Mouse (Mus musculus): Measurements from ENCODE around the gene Apba2. TPM values are rescaled to one million over a fixed set of nuclear protein-coding genes. Genes with fewer than 3 reads are reported as not detected.

Gene Apba2
- total RNA-seq (2021), result 100 to 1,000 TPM; 261 to 283 TPM
- long read RNA-seq, experiment 1, transcript Apba2-201 (15 exons, 3,321 nt), result major isoform, 16 of 160 reads
- long read RNA-seq, experiment 1, partial matches to known transcripts, result 27 of 160 reads
- long read RNA-seq, experiment 1, other reads (novel, unspliced or antisense), result 117 of 160 reads
- long read RNA-seq, experiment 2, transcript Apba2-201 (15 exons, 3,321 nt), result major isoform, 16 of 110 reads
- long read RNA-seq, experiment 2, partial matches to known transcripts, result 13 of 110 reads
- long read RNA-seq, experiment 2, other reads (novel, unspliced or antisense), result 81 of 110 reads

GRCm38 (mm10) chr7:64501536-64502270 lies at the start of gene Apba2:
Gene Apba2 (plus strand): TSS chr7:64501706.
- TF ChIP-seq CTCF (IDR thresholded peaks at IDR 0.05), result peak; percentile 79
- H3K4me3 ChIP-seq, result peak within 1 kb of the TSS; percentile 88
- intact Hi-C loops (cut with DNase I), result loop anchor here (2.0 to 5.0 kb wide), 6 partner anchors 49 to 227 kb away; partner anchors contain the start of genes Mcee and Mphosph10
- peak within 1 kb of the TSS; percentile 99 for H3K27ac ChIP-seq
- peak; percentile 82 to 86 for DNase-seq (ENCODE audit: extremely low spot score in 1 of 2, low spot score in 2 of 2)

- no peak for DNase-seq (ENCODE audit: extremely low spot score in 1 of 2, low spot score in 2 of 2)
- TF ChIP-seq CTCF (IDR thresholded peaks at IDR 0.05), result no peak
- intact Hi-C loops (cut with DNase I), result loop anchor here (5.0 kb wide), 4 partner anchors 50 to 290 kb away; partner anchors contain the start of gene Apba2
- H3K4me3 ChIP-seq, result no peak overlapping the region
- peak overlapping the region; percentile 45; the same call in 1 of the 2 replicates for H3K27ac ChIP-seq
Measured at GRCm38 (mm10) chr7:64451861-64452382, 49.6 kb upstream of the Apba2 start.

- H3K27ac ChIP-seq, result peak overlapping the region; percentile 47; the same call in 1 of the 2 replicates
- intact Hi-C loops (cut with DNase I), result loop anchor here (5.0 kb wide), 4 partner anchors 50 to 290 kb away; partner anchors contain the start of gene Apba2
- no peak for DNase-seq (ENCODE audit: extremely low spot score in 1 of 2, low spot score in 2 of 2)
Measured at GRCm38 (mm10) chr7:64452471-64453222, 48.9 kb upstream of the Apba2 start.

GRCm38 (mm10) chr7:64456176-64456575 lies 45.3 kb upstream of the Apba2 start:
- no peak for TF ChIP-seq CTCF (IDR thresholded peaks at IDR 0.05)
- Histone ChIP-seq H3K27ac (no peak overlapping the region), H3K4me3 (no peak overlapping the region)
- intact Hi-C loops (cut with DNase I), result no loop called here
- DNase-seq (ENCODE audit: extremely low spot score in 1 of 2, low spot score in 2 of 2), result no peak

More at GRCm38 (mm10) chr7:64452471-64453222, 48.9 kb upstream of the Apba2 start:
- no peak overlapping the region for H3K4me3 ChIP-seq
- TF ChIP-seq CTCF (IDR thresholded peaks at IDR 0.05), result no peak

GRCm38 (mm10) chr7:64456676-64457075 lies 44.8 kb upstream of the Apba2 start:
- Histone ChIP-seq H3K27ac (no peak overlapping the region), H3K4me3 (no peak overlapping the region)
- TF ChIP-seq CTCF (IDR thresholded peaks at IDR 0.05), result no peak
- no peak for DNase-seq (ENCODE audit: extremely low spot score in 1 of 2, low spot score in 2 of 2)
- intact Hi-C loops (cut with DNase I), result no loop called here

- no peak overlapping the region for H3K27ac ChIP-seq
- no peak for DNase-seq (ENCODE audit: extremely low spot score in 1 of 2, low spot score in 2 of 2)
- no peak overlapping the region for H3K4me3 ChIP-seq
- intact Hi-C loops (cut with DNase I), result no loop called here
- no peak for TF ChIP-seq CTCF (IDR thresholded peaks at IDR 0.05)
Measured at GRCm38 (mm10) chr7:64457811-64458210, 43.7 kb upstream of the Apba2 start.

GRCm38 (mm10) chr7:64497438-64497837 lies 4.1 kb upstream of the Apba2 start:
- Histone ChIP-seq H3K4me3 (no peak overlapping the region), H3K27ac (no peak overlapping the region)
- TF ChIP-seq CTCF (IDR thresholded peaks at IDR 0.05), result peak; percentile 60
- peak; percentile 7 to 22 for DNase-seq (ENCODE audit: extremely low spot score in 1 of 2, low spot score in 2 of 2)
- intact Hi-C loops (cut with DNase I), result loop anchor here (5.0 kb wide), 1 partner anchor 35 kb away; no protein-coding TSS in a partner anchor

GRCm38 (mm10) chr7:64502271-64503180 lies 1.0 kb downstream of the Apba2 start:
- DNase-seq (ENCODE audit: extremely low spot score in 1 of 2, low spot score in 2 of 2), result peak; percentile 13 to 20
- TF ChIP-seq CTCF (IDR thresholded peaks at IDR 0.05), result no peak
- intact Hi-C loops (cut with DNase I), result loop anchor here (2.0 to 5.0 kb wide), 6 partner anchors 50 to 226 kb away; partner anchors contain the start of genes Mcee and Mphosph10
- H3K27ac ChIP-seq, result peak overlapping the region; percentile 99
- peak overlapping the region; percentile 88 for H3K4me3 ChIP-seq

- peak; percentile 7 to 17 for DNase-seq (ENCODE audit: extremely low spot score in 1 of 2, low spot score in 2 of 2)
- peak overlapping the region; percentile 88 for H3K4me3 ChIP-seq
- H3K27ac ChIP-seq, result peak overlapping the region; percentile 99
- intact Hi-C loops (cut with DNase I), result loop anchor here (2.0 to 5.0 kb wide), 7 partner anchors 51 to 239 kb away; partner anchors contain the start of genes Mcee and Mphosph10
- no peak for TF ChIP-seq CTCF (IDR thresholded peaks at IDR 0.05)
Measured at GRCm38 (mm10) chr7:64503641-64504040, 2.1 kb downstream of the Apba2 start.

GRCm38 (mm10) chr7:64504691-64505231 lies 3.3 kb downstream of the Apba2 start:
- Histone ChIP-seq H3K4me3 (peak overlapping the region; percentile 36), H3K27ac (peak overlapping the region; percentile 71)
- DNase-seq (ENCODE audit: extremely low spot score in 1 of 2, low spot score in 2 of 2), result peak; percentile 53 to 73
- intact Hi-C loops (cut with DNase I), result loop anchor here (2.0 to 5.0 kb wide), 7 partner anchors 43 to 238 kb away; partner anchors contain the start of genes Mcee and Mphosph10
- no peak for TF ChIP-seq CTCF (IDR thresholded peaks at IDR 0.05)

All from left cerebral cortex, adult 2 months (tissue).